Comparison of ENCODE assay signal across 12 mouse cellular contexts in genomic region chr5:92896725-92897280, GRCm38 (mm10).
DNase-seq lines count a peak whose midpoint lies in the region; ATAC-seq and TF ChIP-seq lines count a peak whose summit lies in the region.
"Had no signal": no experiment of that assay in that cellular context is flagged by ENCODE, and none has a peak within 500 bp of the region (broad histone marks: within the 10 kb centered on the region; RNA-seq: fewer than 3 reads in every experiment).

No protein-coding gene starts in this region.

- H3K4me2 ChIP-seq in forebrain, postnatal 0 days (ENCODE audit: low read depth) = 0 out of 2 replicates have a peak overlapping the region, but pooled peaks have one; percentile 98
- no peak overlapping the region for H3K4me2 ChIP-seq in forebrain, embryonic 13.5 days
- H3K4me2 ChIP-seq in midbrain, embryonic 11.5 days = peak overlapping the region; percentile 87; the same call in 1 of the 2 replicates
- H3K4me2 ChIP-seq in midbrain, embryonic 14.5 days (ENCODE audit: low read length) = no peak overlapping the region
- peak overlapping the region; percentile 99 for H3K4me2 ChIP-seq in hindbrain, embryonic 16.5 days (ENCODE audit: low read length)
- H3K4me2 ChIP-seq in neural tube, embryonic 15.5 days = peak overlapping the region; percentile 98; the same call in 1 of the 2 replicates

- no peak overlapping the region for H3K27ac ChIP-seq in forebrain, postnatal 0 days (ENCODE audit: low read depth, low read length)
- no peak overlapping the region for H3K27ac ChIP-seq in forebrain, embryonic 13.5 days
- no peak overlapping the region for H3K27ac ChIP-seq in midbrain, embryonic 11.5 days (ENCODE audit: low read depth, low read length)
- H3K27ac ChIP-seq in midbrain, embryonic 14.5 days (replicated peaks; ENCODE audit: low read depth, low read length) = no peak overlapping the region
- no peak overlapping the region for H3K27ac ChIP-seq in hindbrain, embryonic 16.5 days (ENCODE audit: low read depth, low read length)
- no peak overlapping the region for H3K27ac ChIP-seq in neural tube, embryonic 15.5 days (replicated peaks)
- H3K27ac ChIP-seq: liver, embryonic 14.5 days had no signal

- ATAC-seq in forebrain, postnatal 0 days = no peak
- ATAC-seq in forebrain, embryonic 13.5 days = no peak
- ATAC-seq in midbrain, embryonic 11.5 days (ENCODE audit: low FRiP score) = 0 out of 2 replicates have a peak, but pooled peaks have one; percentile 4
- ATAC-seq in midbrain, embryonic 14.5 days (ENCODE audit: low FRiP score, low TSS enrichment) = no peak
- ATAC-seq in hindbrain, embryonic 16.5 days = no peak
- ATAC-seq in neural tube, embryonic 15.5 days (ENCODE audit: low FRiP score) = no peak

- no peaks in the 10 kb centered on the region for H3K36me3 ChIP-seq in forebrain, postnatal 0 days (ENCODE audit: insufficient read depth)
- no peaks in the 10 kb centered on the region for H3K36me3 ChIP-seq in forebrain, embryonic 13.5 days (ENCODE audit: poor library complexity, severe bottlenecking)
- no peaks in the 10 kb centered on the region for H3K36me3 ChIP-seq in midbrain, embryonic 11.5 days (ENCODE audit: control insufficient read depth, insufficient read depth, low read length)
- no peaks in the 10 kb centered on the region for H3K36me3 ChIP-seq in midbrain, embryonic 14.5 days (ENCODE audit: control insufficient read depth, insufficient read depth, low read length)
- no peaks in the 10 kb centered on the region for H3K36me3 ChIP-seq in hindbrain, embryonic 16.5 days (ENCODE audit: control insufficient read depth, insufficient read depth, low read length)
- no peaks in the 10 kb centered on the region for H3K36me3 ChIP-seq in neural tube, embryonic 15.5 days

- no peak overlapping the region for H3K9ac ChIP-seq in forebrain, postnatal 0 days
- H3K9ac ChIP-seq in forebrain, embryonic 13.5 days = no peak overlapping the region
- H3K9ac ChIP-seq in midbrain, embryonic 11.5 days (ENCODE audit: low read length) = no peak overlapping the region
- no peak overlapping the region for H3K9ac ChIP-seq in midbrain, embryonic 14.5 days (replicated peaks; ENCODE audit: low read length)
- no peak overlapping the region for H3K9ac ChIP-seq in hindbrain, embryonic 16.5 days (ENCODE audit: low read depth, low read length)
- no peak overlapping the region for H3K9ac ChIP-seq in neural tube, embryonic 15.5 days (replicated peaks)
- H3K9ac ChIP-seq: liver, embryonic 14.5 days had no signal

- DNase-seq in forebrain, postnatal 0 days = no peak
- DNase-seq in midbrain, embryonic 11.5 days (ENCODE audit: low spot score, missing footprints) = peak; percentile 90
- no peak for DNase-seq in midbrain, embryonic 14.5 days
- no peak for DNase-seq in cerebellum, postnatal 36 days
- DNase-seq in layer of hippocampus, adult 9-10 months (ENCODE audit: low spot score) = no peak
- DNase-seq: adrenal gland, postnatal 36 days; kidney, adult 18-20 months had no signal

- H3K4me1 ChIP-seq in forebrain, postnatal 0 days (ENCODE audit: insufficient read depth) = 0 out of 2 replicates have a peak, but pooled peaks cover 5% of the 10 kb centered on the region
- peaks cover 29% of the 10 kb centered on the region for H3K4me1 ChIP-seq in forebrain, embryonic 13.5 days
- peaks cover 28% of the 10 kb centered on the region for H3K4me1 ChIP-seq in midbrain, embryonic 11.5 days (ENCODE audit: control insufficient read depth, insufficient read depth, low read length)
- peaks cover 13% of the 10 kb centered on the region; the same call in 1 of the 2 replicates for H3K4me1 ChIP-seq in midbrain, embryonic 14.5 days (ENCODE audit: control insufficient read depth, insufficient read depth, low read length)
- peaks cover 11% of the 10 kb centered on the region for H3K4me1 ChIP-seq in hindbrain, embryonic 16.5 days (ENCODE audit: control insufficient read depth, insufficient read depth, low read depth, low read length)
- H3K4me1 ChIP-seq in neural tube, embryonic 15.5 days = peaks cover 28% of the 10 kb centered on the region

- H3K9me3 ChIP-seq in forebrain, postnatal 0 days (ENCODE audit: low read length) = no peaks in the 10 kb centered on the region
- no peaks in the 10 kb centered on the region for H3K9me3 ChIP-seq in forebrain, embryonic 13.5 days (replicated peaks)
- H3K9me3 ChIP-seq in midbrain, embryonic 11.5 days (ENCODE audit: control insufficient read depth, low read length) = no peaks in the 10 kb centered on the region
- no peaks in the 10 kb centered on the region for H3K9me3 ChIP-seq in midbrain, embryonic 14.5 days (ENCODE audit: control insufficient read depth, low read length)
- H3K9me3 ChIP-seq in hindbrain, embryonic 16.5 days (ENCODE audit: control insufficient read depth, low read length) = no peaks in the 10 kb centered on the region
- no peaks in the 10 kb centered on the region for H3K9me3 ChIP-seq in neural tube, embryonic 15.5 days (replicated peaks)

- TF ChIP-seq CTCF in forebrain, postnatal 0 days (IDR thresholded peaks at IDR 0.05; ENCODE audit: low read depth) = no peak

- H3K27me3 ChIP-seq in forebrain, postnatal 0 days (ENCODE audit: insufficient read depth, low read length) = no peaks in the 10 kb centered on the region
- H3K27me3 ChIP-seq in forebrain, embryonic 13.5 days = no peaks in the 10 kb centered on the region
- no peaks in the 10 kb centered on the region for H3K27me3 ChIP-seq in midbrain, embryonic 11.5 days (ENCODE audit: control insufficient read depth, insufficient read depth, low read length)
- H3K27me3 ChIP-seq in midbrain, embryonic 14.5 days (ENCODE audit: control insufficient read depth, insufficient read depth, low read length) = no peaks in the 10 kb centered on the region
- no peaks in the 10 kb centered on the region; the same call in none of the 2 replicates for H3K27me3 ChIP-seq in hindbrain, embryonic 16.5 days (replicated peaks; ENCODE audit: control insufficient read depth, insufficient read depth, low read length)
- no peaks in the 10 kb centered on the region for H3K27me3 ChIP-seq in neural tube, embryonic 15.5 days (replicated peaks)
- H3K27me3 ChIP-seq: Patski had no signal

- 34% methylated on average over 1 of the region's 1 CpGs for WGBS in forebrain, postnatal 0 days
- 59% methylated on average over 1 of the region's 1 CpGs for WGBS in forebrain, embryonic 13.5 days
- WGBS in midbrain, embryonic 11.5 days = 68% methylated on average over 1 of the region's 1 CpGs
- WGBS in midbrain, embryonic 14.5 days = 37% methylated on average over 1 of the region's 1 CpGs
- WGBS in hindbrain, embryonic 16.5 days = 55% methylated on average over 1 of the region's 1 CpGs
- WGBS in neural tube, embryonic 15.5 days = 58% methylated on average over 1 of the region's 1 CpGs

- H3K4me3 ChIP-seq in forebrain, postnatal 0 days (ENCODE audit: low read depth, low read length) = no peak overlapping the region
- no peak overlapping the region for H3K4me3 ChIP-seq in forebrain, embryonic 13.5 days
- H3K4me3 ChIP-seq in midbrain, embryonic 11.5 days (ENCODE audit: low read depth, low read length) = no peak overlapping the region
- no peak overlapping the region for H3K4me3 ChIP-seq in midbrain, embryonic 14.5 days (replicated peaks; ENCODE audit: low read depth, low read length)
- H3K4me3 ChIP-seq in hindbrain, embryonic 16.5 days (ENCODE audit: low read length) = no peak overlapping the region
- no peak overlapping the region for H3K4me3 ChIP-seq in neural tube, embryonic 15.5 days (replicated peaks)

Comparison
In these comparisons a context has a peak if more than half of its experiments do, and no peak if none do; other contexts are left out.
1. H3K4me2 ChIP-seq: peak in forebrain, postnatal 0 days (single experiment), midbrain, embryonic 11.5 days (single experiment), hindbrain, embryonic 16.5 days (single experiment) and neural tube, embryonic 15.5 days (single experiment); none in forebrain, embryonic 13.5 days (single experiment) and midbrain, embryonic 14.5 days (single experiment).